Mouse (Mus musculus): Measurements from ENCODE around the gene Pcdh11x. TPM values are rescaled to one million over a fixed set of nuclear protein-coding genes. Genes with fewer than 3 reads are reported as not detected.
"Not testable (repeated sequence)": the region's sequence is repeated elsewhere in the genome, so short reads cannot be mapped to it uniquely, and the experiment has no call there.

The Pcdh11x gene
- total RNA-seq (2021): under 1 TPM; 0.19 to 0.61 TPM

GRCm38 (mm10) chrX:120290011-120290899, at the start of gene Pcdh11x:
TSS of gene Pcdh11x (plus strand) at chrX:120290259.
- peak; percentile 59 for DNase-seq

DNA sequence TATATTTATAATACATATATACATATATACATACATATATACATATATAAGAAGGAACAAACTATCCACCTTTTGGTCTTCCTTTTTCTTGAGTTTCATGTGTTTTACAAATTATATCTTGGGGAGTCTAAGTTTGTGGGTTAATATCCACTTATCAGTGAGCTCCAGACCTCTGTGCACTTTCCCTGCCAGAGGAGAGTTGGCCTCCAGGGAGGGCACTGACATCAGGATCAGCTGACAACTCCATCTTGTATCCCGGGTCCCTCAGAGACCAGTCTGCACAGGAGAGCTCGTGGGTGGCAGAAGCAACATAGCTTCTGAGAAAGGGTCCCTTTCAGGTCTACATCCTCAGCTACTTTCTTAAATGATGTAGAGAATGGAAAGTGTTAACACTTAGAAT, 30.0 kb upstream of the Pcdh11x start:
- no peak for DNase-seq

DNA sequence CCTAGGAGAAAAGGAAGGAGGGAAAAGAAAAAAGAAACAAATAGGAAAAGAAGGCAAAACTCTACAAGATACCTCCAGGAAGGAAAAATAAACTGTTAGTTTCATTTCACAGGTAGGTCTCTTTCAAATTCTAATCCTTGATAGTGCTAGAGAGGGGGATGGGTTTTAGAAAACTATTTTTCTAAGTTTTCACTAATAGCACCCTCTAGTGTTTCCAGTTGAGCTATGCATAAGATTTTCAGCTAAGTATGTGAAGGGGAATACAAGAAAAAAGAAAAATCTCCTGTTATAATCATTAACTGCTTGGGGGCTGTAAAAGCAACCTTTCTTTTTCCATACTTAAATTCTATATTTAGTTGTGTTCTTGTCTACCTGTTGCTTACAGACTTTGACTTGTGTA, 4.5 kb upstream of the Pcdh11x start:
- no peak for DNase-seq

DNA sequence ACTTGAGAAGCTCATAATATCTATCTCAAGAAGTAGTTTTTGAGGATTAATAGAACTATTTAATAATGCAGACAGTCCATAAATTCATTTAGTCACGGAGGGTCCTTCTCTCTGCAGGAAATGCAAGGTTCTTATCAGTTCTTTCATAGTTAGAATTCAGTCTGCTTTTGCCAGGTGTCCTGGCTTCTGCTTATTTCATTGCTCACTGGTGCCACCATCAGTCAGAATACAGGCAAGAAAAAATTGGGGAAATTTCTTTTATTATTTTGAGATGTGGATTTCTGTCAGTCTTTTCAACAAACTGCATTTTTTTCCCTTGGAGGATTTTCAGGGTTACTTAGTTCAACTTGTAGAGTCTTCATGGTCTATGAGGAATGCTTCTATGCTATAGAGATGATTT, 2.6 kb upstream of the Pcdh11x start:
- no peak for DNase-seq

GRCm38 (mm10) chrX:120290900-120291280, 831 bp downstream of the Pcdh11x start:
- no peak for DNase-seq

GRCm38 (mm10) chrX:120291696-120292095, 1.6 kb downstream of the Pcdh11x start:
- DNase-seq: no peak

DNA sequence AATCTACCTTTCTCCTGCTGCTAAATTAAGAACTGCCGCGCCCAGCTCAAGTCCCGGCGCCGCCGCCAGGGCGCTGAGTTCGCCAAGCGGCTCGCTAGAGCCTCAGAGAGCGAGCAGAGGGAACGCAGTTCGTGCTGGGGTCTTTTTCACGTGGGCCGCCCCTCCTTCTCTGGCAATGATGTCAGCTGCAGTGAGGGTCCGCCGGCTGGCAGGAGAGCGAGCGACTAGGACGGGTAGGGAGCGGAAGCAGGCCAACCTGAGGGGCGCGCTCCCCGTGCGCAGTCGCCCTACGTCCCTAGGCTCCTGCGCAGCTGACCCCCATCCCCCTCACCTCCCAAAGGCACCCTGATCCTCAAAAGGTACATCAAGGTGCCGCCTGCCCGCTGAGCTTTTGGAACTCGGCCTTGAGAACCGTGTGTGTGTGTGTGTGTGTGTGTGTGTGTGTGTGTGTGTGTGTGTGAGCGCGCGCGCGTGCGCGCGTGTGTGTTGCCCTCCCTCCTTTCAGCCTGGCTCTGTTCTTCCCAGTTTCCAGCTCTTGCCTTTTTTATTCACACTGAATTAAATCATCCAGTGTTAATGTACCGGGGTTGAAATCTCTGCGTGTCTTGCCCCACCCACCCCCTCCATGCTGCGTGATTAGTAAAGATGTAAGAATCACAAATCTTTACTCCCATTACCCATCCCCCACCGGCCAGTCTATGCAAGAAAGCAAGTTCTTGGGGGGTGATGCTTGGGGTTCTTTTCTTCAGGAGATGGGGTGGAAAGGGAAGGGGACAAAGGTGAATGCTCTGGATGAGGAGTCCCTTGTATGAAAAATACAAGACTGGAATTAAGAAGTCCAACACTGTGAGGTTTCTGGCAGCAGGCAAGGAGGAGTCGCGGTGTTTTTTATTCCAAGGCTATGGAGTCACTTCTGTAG, 3.0 kb downstream of the Pcdh11x start:
- no peak for DNase-seq

GRCm38 (mm10) chrX:120301469-120302175, 11.6 kb downstream of the Pcdh11x start:
- no peak for DNase-seq

GRCm38 (mm10) chrX:120312995-120313394, 22.9 kb downstream of the Pcdh11x start, which contains the start of gene H2afb3:
TSS of gene H2afb3 (minus strand) at chrX:120313095.
- DNase-seq: not testable (repeated sequence)

DNA sequence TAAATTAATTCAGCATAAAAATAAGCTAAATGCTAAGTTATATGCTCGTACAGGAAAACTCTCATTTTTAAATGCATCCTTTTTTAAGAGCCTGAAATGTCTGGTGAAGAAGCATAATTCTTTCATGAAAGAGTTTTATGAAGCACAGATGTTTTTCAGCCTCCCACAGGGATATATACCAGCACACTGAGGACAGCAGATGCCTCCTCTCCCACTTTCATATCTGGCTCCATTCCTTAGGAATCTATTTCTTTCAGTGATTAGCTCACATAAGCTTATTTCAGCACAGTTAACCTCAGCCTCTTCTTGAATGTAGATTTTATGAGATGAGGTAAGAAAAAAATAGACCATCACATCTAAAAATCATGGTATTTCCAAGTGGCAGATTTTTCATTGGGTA, 176.2 kb downstream of the Pcdh11x start:
- no peak for DNase-seq

- DNase-seq: no peak
Observed at GRCm38 (mm10) chrX:120486428-120486827, 196.4 kb downstream of the Pcdh11x start.

GRCm38 (mm10) chrX:120524986-120525385, 234.9 kb downstream of the Pcdh11x start:
- DNase-seq: no peak

- no peak for DNase-seq
Observed at GRCm38 (mm10) chrX:120599309-120599708, 309.2 kb downstream of the Pcdh11x start.

DNA sequence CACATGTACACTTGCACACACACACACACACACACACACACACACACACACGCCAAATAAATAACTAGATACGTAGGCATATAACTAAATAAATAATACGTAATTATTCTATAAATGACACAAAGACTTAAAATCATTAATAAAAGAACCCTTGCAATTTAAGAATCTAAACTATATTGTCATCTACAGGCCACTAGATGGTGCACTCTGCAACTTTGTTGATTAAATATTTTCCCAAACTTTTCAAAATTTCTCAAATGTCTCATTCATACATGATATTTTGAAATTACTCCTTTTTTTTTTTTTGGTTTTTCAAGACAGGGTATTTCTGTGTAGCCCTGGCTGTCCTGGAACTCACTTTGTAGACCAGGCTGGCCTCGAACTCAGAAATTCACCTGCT, 328.4 kb downstream of the Pcdh11x start:
- DNase-seq: no peak

- not testable (repeated sequence) for DNase-seq
Observed at GRCm38 (mm10) chrX:120670236-120670635, 380.2 kb downstream of the Pcdh11x start.

- DNase-seq: no peak
Observed at GRCm38 (mm10) chrX:120734144-120734543, 444.1 kb downstream of the Pcdh11x start.

- DNase-seq: no peak
Observed at GRCm38 (mm10) chrX:120735792-120736191, 445.7 kb downstream of the Pcdh11x start.

GRCm38 (mm10) chrX:120944556-120944955, 654.5 kb downstream of the Pcdh11x start:
- no peak for DNase-seq

Measured in heart, postnatal 4 days (tissue).